Mouse (Mus musculus) cortical plate, adult 2 months (tissue): ENCODE data around the gene Car8. TPM values are rescaled to one million over a fixed set of nuclear protein-coding genes. Genes with fewer than 3 reads are reported as not detected.

ENCODE experiments used
- H3K27ac ChIP-seq: fragments of 200-500 bp; 2 replicates; pipeline ENCODE4 v1.5.1; 2012; ENCODE audit warnings: low read length, control low read depth, inconsistent platforms; ENCODE audit not compliant: insufficient read depth
- H3K4me1 ChIP-seq: fragments of 200-500 bp; 2 replicates; pipeline ENCODE4 v1.6.1; 2011; ENCODE audit warnings: low read length; ENCODE audit not compliant: control insufficient read depth, insufficient read depth
- H3K4me3 ChIP-seq: fragments of 200-500 bp; 2 replicates; pipeline ENCODE4 v1.5.1; 2011; ENCODE audit warnings: mild to moderate bottlenecking, low read length, control low read depth; ENCODE audit not compliant: insufficient read depth
- CTCF ChIP-seq: fragments of 200-500 bp; IDR thresholded peaks from 2 replicates; pipeline ENCODE4 v1.5.1; 2011; ENCODE audit warnings: mild to moderate bottlenecking, control low read depth, low read length; ENCODE audit not compliant: insufficient read depth; ENCODE audit errors: extremely low read depth
- POLR2A ChIP-seq: fragments of 200-500 bp; IDR thresholded peaks from 2 replicates; pipeline ENCODE4 v1.6.1; 2011; ENCODE audit warnings: mild to moderate bottlenecking, low read length, control low read depth; ENCODE audit not compliant: insufficient read depth; ENCODE audit errors: extremely low read depth
- polyA plus RNA-seq: library from polyadenylated mRNA; depleted of rRNA; stranded (reverse); fragments of >200 nt; gene quantifications from 2 replicates; pipeline ENCODE4 v1.2.3, GENCODE M21; 2012

The Car8 gene
- polyA plus RNA-seq, 1 experiment, result 8.9 TPM

DNA sequence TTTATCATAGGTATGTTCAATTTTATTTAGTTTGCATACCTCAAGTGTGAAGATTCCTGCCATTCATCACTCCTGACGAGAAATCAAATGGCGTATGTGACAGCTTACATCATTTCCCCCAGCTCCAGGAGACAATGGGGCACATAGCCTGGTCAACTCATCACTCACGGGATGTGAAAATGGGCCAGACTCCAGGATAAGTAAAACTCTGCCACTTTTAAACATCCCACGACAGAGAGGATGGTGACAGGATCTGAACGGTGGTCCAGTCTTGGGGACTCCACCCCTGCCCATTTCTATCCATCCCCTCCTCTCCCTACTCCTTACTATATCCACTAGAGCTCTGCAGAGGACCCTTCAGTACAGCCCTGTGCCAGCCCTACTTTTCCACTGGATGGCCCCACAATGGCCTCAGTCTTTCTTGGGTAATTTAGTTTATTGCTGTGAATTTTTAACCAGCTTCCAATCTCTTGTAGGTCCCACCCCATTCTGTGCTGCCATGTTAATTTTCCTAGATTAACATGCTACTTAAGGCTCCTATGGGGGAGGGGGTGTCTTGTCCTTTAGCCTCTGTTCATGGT, 7.5 kb downstream of the Car8 start:
- H3K27ac ChIP-seq, result no peak overlapping the region
- no peaks in the 10 kb centered on the region for H3K4me1 ChIP-seq
- TF ChIP-seq POLR2A, result no peak
- TF ChIP-seq CTCF, result no peak
- no peak overlapping the region for H3K4me3 ChIP-seq

DNA sequence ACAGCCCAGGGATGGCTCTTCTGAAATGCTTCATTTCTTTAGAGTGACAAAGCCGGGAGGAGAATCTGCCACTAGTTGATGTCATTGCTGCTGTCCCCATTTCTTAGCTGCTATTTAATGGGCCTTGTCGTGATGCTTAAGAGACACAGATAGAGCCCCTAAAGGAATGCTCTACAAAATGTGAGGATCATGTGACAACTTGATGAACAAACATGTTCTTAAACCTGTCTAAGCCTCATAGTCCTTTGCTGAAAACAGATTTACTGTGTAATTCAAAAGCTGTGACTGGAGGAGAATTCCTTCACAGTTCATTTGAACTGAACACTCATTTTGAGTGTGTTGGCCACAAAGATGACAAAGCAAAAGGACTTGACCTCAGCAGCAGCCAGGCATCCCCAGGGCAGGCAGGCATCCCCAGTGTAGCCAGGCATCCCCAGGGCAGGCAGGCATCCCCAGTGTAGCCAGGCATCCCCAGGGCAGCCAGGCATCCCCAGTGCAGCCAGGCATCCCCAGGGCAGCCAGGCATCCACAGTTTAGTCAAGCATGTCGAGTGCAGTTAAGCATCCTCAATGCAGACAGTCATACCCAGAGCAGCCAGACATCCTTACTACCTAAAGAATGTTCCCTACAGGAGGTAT, 9.1 kb downstream of the Car8 start:
- no peak overlapping the region for H3K27ac ChIP-seq
- H3K4me3 ChIP-seq, result no peak overlapping the region
- H3K4me1 ChIP-seq, result no peaks in the 10 kb centered on the region
- TF ChIP-seq CTCF (no peak), POLR2A (no peak)

DNA sequence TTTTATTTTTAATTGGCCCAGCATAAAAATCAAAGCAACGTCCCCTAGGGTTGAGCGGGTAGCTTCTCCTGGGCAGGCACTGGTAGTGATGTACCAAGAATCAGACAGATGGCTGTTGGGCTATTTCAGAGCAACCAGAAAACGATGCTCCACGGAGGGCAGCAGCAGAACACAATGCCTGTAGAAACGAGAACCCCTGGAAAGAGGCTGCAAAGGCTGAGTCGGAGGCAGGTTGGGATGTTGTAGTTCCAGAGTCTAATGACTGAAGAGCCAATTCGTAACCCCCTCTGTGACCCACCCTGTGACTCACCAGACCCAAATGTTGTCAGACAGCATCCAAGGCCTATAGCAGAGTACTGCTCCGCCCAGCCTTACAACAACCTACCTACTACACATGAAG, 19.9 kb downstream of the Car8 start:
- TF ChIP-seq CTCF (no peak), POLR2A (no peak)
- no peaks in the 10 kb centered on the region for H3K4me1 ChIP-seq
- H3K27ac ChIP-seq, result no peak overlapping the region
- H3K4me3 ChIP-seq, result no peak overlapping the region

DNA sequence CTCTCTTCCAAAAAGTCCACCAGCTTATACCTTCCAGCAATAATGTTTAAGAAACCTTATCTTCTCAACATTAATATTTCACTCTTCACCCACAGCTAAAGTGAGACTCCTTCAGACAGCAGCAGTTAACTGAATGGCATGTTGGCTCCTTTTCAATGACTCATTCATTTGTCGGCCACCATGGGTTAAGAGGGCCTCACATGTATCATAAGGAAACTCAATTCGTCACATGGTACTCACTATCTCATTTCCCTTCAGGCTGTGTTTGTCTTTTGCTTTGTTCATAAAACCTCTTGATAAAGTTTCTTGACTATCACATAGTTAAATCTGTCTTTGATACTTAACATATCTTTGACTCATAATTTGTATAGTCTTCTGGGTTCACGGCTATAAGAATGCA, 20.8 kb downstream of the Car8 start:
- Histone ChIP-seq H3K27ac (no peak overlapping the region), H3K4me3 (no peak overlapping the region), H3K4me1 (no peaks in the 10 kb centered on the region)
- no peak for TF ChIP-seq POLR2A
- TF ChIP-seq CTCF, result no peak

DNA sequence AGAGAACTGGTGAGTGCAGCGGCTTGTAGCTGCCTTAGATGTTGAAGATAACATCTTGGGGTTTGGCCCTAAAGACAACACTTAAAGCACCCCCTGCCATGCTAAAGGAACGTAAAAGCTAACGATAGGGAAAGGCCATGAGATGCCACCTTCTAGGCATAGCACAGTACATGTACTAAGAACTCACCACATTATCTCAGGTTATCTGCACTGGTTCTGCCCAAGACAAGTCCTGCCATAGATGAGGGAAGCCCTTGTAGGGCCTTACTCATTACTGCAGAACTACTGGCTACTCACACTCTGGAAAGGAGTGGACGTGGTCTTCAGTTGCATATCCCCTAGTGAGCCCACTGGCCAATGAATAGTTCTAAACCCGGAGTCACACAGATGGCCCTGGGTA, 21.6 kb downstream of the Car8 start:
- Histone ChIP-seq H3K4me1 (no peaks in the 10 kb centered on the region), H3K27ac (no peak overlapping the region), H3K4me3 (no peak overlapping the region)
- TF ChIP-seq POLR2A, result no peak
- no peak for TF ChIP-seq CTCF

DNA sequence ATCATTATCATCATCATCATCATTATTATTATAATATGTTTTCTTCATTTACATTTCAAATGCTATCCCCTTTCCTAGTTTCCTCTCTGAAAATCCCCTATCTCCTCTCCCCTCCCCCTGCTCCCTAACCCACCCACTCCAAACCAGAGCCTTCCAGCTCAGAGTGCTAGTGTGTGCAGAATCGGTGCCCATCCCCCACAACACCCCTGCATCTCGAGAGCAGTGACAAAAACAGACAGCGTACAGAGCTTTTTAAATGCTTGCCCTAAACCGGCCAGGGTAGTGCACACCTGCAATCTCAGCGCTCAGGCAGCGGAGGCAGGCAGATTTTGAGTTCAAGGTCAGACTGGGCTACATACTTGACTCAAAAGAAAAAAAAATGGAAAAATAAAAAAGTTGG, 22.3 kb downstream of the Car8 start:
- no peak overlapping the region for H3K27ac ChIP-seq
- H3K4me1 ChIP-seq, result no peaks in the 10 kb centered on the region
- no peak overlapping the region for H3K4me3 ChIP-seq
- TF ChIP-seq CTCF (no peak), POLR2A (no peak)

DNA sequence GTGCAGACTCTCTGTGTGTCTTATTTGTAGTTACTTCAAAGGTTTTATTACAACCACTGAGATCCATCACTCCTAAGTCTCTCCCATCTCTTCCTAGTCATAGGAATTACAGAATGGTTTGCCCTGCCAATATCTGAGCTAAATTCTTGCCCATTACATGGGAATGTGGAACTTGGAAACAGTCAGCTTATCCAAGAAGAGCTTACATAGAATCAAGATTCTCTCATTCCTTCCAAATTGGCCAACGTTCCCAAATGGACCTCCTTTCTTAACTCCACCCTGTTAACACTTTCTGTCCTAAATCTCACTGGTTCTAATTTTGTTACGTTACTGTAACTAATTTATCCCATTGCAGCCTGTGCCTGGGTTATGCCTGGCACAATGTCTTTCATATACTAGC, 25.2 kb downstream of the Car8 start:
- Histone ChIP-seq H3K4me1 (no peaks in the 10 kb centered on the region), H3K4me3 (no peak overlapping the region), H3K27ac (no peak overlapping the region)
- no peak for TF ChIP-seq CTCF
- no peak for TF ChIP-seq POLR2A

DNA sequence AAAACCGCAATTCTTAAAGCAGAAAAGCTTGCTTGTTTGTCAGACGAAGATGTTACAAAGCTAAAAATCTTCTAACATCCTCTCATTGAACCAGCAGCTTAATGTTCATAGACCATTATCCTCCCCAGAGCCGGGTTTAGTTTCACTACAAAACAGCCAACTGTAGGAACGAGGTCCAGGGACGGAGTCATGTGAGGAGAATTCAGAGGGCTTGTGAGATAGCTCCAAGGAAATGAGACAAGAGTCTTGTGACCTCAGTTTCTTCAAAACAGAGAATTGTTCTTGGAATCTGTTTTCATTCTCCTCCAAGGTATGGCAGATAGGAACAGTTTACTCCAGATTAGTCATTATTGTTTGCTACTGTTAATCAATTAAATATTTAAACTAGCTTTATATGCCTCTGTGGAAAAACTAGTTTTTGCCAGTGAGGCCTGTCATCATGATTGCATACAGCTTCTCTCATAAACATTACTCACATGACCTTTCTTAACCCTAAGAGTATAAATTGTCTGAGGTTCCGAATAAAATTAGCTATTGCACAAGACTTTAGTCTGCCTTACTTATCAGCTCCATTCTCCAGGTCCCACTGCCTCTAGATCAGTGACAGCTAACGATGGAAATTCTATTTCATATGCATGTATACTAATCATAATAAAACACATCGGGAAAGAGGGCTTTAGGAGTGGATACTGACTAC, 25.8 kb downstream of the Car8 start:
- TF ChIP-seq CTCF, result no peak
- TF ChIP-seq POLR2A, result no peak
- Histone ChIP-seq H3K27ac (no peak overlapping the region), H3K4me1 (no peaks in the 10 kb centered on the region), H3K4me3 (no peak overlapping the region)

DNA sequence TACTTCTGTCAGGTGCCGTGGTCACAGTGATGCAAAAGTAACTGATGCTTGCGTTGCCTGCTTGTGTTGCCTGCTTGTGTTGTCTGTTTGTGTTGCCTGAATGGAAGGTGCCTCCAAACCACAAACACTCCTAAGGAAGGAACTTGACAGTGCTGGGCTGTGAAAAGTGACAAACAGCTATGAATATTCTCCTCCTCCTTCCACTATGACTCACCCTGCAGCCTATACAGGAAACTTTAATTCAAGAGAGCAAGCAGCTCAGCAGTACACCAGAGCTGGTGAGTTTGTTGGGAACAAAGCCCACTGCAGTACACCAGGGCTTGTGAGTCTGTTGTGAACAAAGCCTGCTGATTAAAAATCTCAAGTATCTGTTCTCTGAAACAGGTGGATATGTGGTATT, 28.4 kb downstream of the Car8 start:
- no peak overlapping the region for H3K4me3 ChIP-seq
- H3K27ac ChIP-seq, result no peak overlapping the region
- TF ChIP-seq CTCF (no peak), POLR2A (no peak)
- H3K4me1 ChIP-seq, result no peaks in the 10 kb centered on the region

DNA sequence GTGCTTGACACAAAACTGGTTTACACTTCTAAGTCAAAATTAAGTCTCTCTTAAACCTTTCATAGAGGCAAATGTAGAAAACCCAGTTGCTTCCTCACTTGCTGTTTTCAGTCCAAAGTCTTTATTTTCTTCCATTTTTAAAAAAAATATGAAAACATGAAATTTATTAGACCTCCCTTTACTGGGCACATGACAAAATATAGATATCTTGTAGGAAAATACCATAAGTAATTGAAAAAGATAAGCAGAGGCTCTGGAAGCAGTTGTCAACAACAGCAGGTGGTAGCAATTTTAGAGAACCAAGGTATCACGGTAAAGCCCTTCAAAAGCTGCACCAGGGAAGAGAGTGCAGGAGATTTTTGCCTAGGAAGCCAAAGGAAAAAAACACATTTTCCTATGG, 30.9 kb downstream of the Car8 start:
- Histone ChIP-seq H3K4me3 (no peak overlapping the region), H3K27ac (no peak overlapping the region), H3K4me1 (no peaks in the 10 kb centered on the region)
- TF ChIP-seq POLR2A (no peak), CTCF (no peak)
